Mouse (Mus musculus) lung, postnatal 0 days (tissue): ENCODE measurements around the gene Snip1. TPM values are rescaled to one million over a fixed set of nuclear protein-coding genes. Genes with fewer than 3 reads are reported as not detected.

Experiments used
- ATAC-seq: fragments of 200-750 bp; cut with Nextera tagmentation; 2 replicates; pipeline ENCODE4 v1.8.0; 2017; ENCODE audit warnings: moderate library complexity
- DNase-seq: peaks from one replicate; pipeline ENCODE4 v3.0.0-alpha.2; 2016; ENCODE audit warnings: low spot score
- H3K27ac ChIP-seq: fragments of 300-500 bp; sonication (generic); 2 replicates; pipeline ENCODE4 v1.5.1; 2014; ENCODE audit warnings: antibody characterized with exemption, mild to moderate bottlenecking, low read length, mixed read lengths
- H3K27me3 ChIP-seq: fragments of 300-500 bp; sonication (generic); replicated peaks from 2 replicates; pipeline ENCODE4 v1.6.1; 2014; ENCODE audit warnings: low read length, mixed read lengths; ENCODE audit not compliant: insufficient read depth
- H3K36me3 ChIP-seq: fragments of 300-500 bp; sonication (generic); 2 replicates; pipeline ENCODE4 v1.6.1; 2014; ENCODE audit warnings: low read length, mixed read lengths; ENCODE audit not compliant: insufficient read depth
- H3K4me1 ChIP-seq: fragments of 300-500 bp; sonication (generic); 2 replicates; pipeline ENCODE4 v1.6.1; 2014; ENCODE audit warnings: antibody characterized with exemption, low read depth, low read length, mixed read lengths; ENCODE audit not compliant: insufficient read depth
- H3K4me2 ChIP-seq: fragments of 300-500 bp; sonication (generic); replicated peaks from 2 replicates; pipeline ENCODE4 v1.6.1; 2014; ENCODE audit warnings: low read depth, mild to moderate bottlenecking, low read length, moderate library complexity, mixed read lengths
- H3K4me3 ChIP-seq: fragments of 300-500 bp; sonication (generic); 2 replicates; pipeline ENCODE4 v1.5.1; 2014; ENCODE audit warnings: low read depth, low read length
- H3K9ac ChIP-seq: fragments of 300-500 bp; sonication (generic); replicated peaks from 2 replicates; pipeline ENCODE4 v1.6.1; 2014; ENCODE audit warnings: low read depth, mild to moderate bottlenecking
- H3K9me3 ChIP-seq: fragments of 300-500 bp; sonication (generic); 2 replicates; pipeline ENCODE4 v1.6.1; 2016; ENCODE audit warnings: low read length, mixed read lengths
- CTCF ChIP-seq: IDR thresholded peaks from 2 replicates; pipeline ENCODE4 v1.5.1; 2016; ENCODE audit warnings: antibody characterized with exemption, mild to moderate bottlenecking
- EP300 ChIP-seq: IDR thresholded peaks from 2 replicates; pipeline ENCODE4 v1.6.1; 2016; ENCODE audit warnings: antibody characterized with exemption, mild to moderate bottlenecking, control low read depth
- WGBS: fragments of 180-500 bp; shearing (Covaris S2); extraction: QIAGEN DNeasy Blood & Tissue Kit; methylation state at CpG from one replicate; pipeline ENCODE4 v1.1.7; 2014; 5-methylcytosine and 5-hydroxymethylcytosine counted together
- polyA plus RNA-seq: library from polyadenylated mRNA; unstranded; fragments of >200 nt; fragmentation: Nextera tagmentation; extraction: Ambion mirVana; gene quantifications from 2 replicates; pipeline ENCODE4 v1.2.1, GENCODE M21; 2015

Gene Snip1
- polyA plus RNA-seq, 1 experiment from 2014 or later = 17.4 TPM

GRCm38 (mm10) chr4:125044454-125044853, 22.0 kb upstream of the Snip1 start:
- H3K27ac ChIP-seq = no peak overlapping the region
- H3K27me3 ChIP-seq = no peaks in the 10 kb centered on the region
- H3K9ac ChIP-seq = no peak overlapping the region
- WGBS = 83% methylated on average over 7 of the region's 7 CpGs
- DNase-seq = no peak
- peaks cover 53% of the 10 kb centered on the region for H3K36me3 ChIP-seq
- ATAC-seq = no peak
- H3K9me3 ChIP-seq = no peaks in the 10 kb centered on the region
- H3K4me1 ChIP-seq = no peaks in the 10 kb centered on the region
- TF ChIP-seq CTCF (no peak), EP300 (no peak)
- no peak overlapping the region for H3K4me2 ChIP-seq
- no peak overlapping the region for H3K4me3 ChIP-seq

GRCm38 (mm10) chr4:125055385-125055784, 11.1 kb upstream of the Snip1 start:
- TF ChIP-seq EP300 (no peak), CTCF (no peak)
- Histone ChIP-seq H3K27me3 (no peaks in the 10 kb centered on the region), H3K9me3 (no peaks in the 10 kb centered on the region), H3K9ac (no peak overlapping the region), H3K27ac (no peak overlapping the region), H3K4me2 (no peak overlapping the region), H3K4me1 (no peaks in the 10 kb centered on the region), H3K4me3 (no peak overlapping the region), H3K36me3 (peaks cover 23% of the 10 kb centered on the region)
- DNase-seq = no peak
- 82% methylated on average over 9 of the region's 9 CpGs for WGBS
- peak; percentile 22; the same call in 1 of the 2 replicates for ATAC-seq

DNA sequence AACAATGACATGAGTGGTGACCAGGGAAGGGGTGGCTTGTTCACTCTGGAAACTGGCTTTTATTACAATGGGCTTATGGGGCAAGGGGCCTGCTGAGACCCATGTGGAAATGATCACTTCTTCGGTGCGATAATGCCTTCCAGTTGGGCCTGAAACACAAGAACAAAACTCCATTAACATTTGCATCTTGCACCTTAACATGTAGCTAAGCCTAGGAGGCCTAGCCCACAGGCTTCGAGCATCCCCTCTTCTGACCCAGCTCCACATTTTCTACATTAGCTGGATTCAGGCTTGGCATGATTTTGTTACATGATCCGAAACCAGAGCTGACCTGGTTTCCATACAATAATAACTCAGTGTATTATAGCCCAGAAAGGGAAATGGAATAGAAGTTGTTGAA, 10.0 kb upstream of the Snip1 start:
- TF ChIP-seq CTCF = no peak
- no peak for TF ChIP-seq EP300
- no peak for DNase-seq
- no peaks in the 10 kb centered on the region for H3K27me3 ChIP-seq

GRCm38 (mm10) chr4:125057273-125057672, 9.2 kb upstream of the Snip1 start:
- TF ChIP-seq EP300 (no peak), CTCF (no peak)
- no peaks in the 10 kb centered on the region for H3K27me3 ChIP-seq
- H3K9ac ChIP-seq = no peak overlapping the region
- ATAC-seq = no peak
- H3K4me2 ChIP-seq = no peak overlapping the region
- no peak for DNase-seq
- H3K36me3 ChIP-seq = peaks cover 21% of the 10 kb centered on the region
- no peak overlapping the region for H3K27ac ChIP-seq
- no peaks in the 10 kb centered on the region for H3K4me1 ChIP-seq
- H3K9me3 ChIP-seq = no peaks in the 10 kb centered on the region
- WGBS = 38% methylated on average over 3 of the region's 3 CpGs
- H3K4me3 ChIP-seq = no peak overlapping the region

More for the DNA sequence above, 10.0 kb upstream of the Snip1 start:
- WGBS = 86% methylated on average over 4 of the region's 4 CpGs
- Histone ChIP-seq H3K9me3 (no peaks in the 10 kb centered on the region), H3K36me3 (peaks cover 23% of the 10 kb centered on the region), H3K4me1 (no peaks in the 10 kb centered on the region), H3K27ac (no peak overlapping the region), H3K4me3 (no peak overlapping the region), H3K4me2 (no peak overlapping the region), H3K9ac (no peak overlapping the region)
- ATAC-seq = no peak

DNA sequence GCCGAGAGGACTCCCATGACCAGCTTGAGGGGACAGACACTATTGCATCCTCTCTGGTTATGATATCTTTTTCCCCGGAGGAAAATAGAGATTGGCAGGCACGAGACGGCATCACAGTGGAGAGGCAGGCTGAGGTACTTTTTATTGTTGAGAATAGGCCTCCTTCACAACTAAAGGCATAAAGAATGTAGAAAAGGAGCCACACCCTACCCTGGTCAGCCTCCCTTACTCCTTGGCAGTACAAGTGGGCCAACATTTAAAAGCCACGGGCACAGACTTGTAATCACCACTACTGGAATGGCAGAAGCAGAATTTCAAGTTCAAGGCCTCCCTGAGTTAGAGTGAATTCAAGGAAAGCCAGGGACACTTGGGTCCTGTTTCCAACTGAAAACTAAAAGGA, 8.4 kb upstream of the Snip1 start:
- H3K4me2 ChIP-seq = no peak overlapping the region
- peak; percentile 61 for DNase-seq
- no peak overlapping the region for H3K9ac ChIP-seq
- TF ChIP-seq CTCF (no peak), EP300 (no peak)
- no peaks in the 10 kb centered on the region for H3K27me3 ChIP-seq
- H3K27ac ChIP-seq = no peak overlapping the region
- WGBS = 28% methylated on average over 5 of the region's 5 CpGs
- ATAC-seq = peak; percentile 59
- no peak overlapping the region for H3K4me3 ChIP-seq
- no peaks in the 10 kb centered on the region for H3K4me1 ChIP-seq
- peaks cover 18% of the 10 kb centered on the region for H3K36me3 ChIP-seq
- H3K9me3 ChIP-seq = no peaks in the 10 kb centered on the region

DNA sequence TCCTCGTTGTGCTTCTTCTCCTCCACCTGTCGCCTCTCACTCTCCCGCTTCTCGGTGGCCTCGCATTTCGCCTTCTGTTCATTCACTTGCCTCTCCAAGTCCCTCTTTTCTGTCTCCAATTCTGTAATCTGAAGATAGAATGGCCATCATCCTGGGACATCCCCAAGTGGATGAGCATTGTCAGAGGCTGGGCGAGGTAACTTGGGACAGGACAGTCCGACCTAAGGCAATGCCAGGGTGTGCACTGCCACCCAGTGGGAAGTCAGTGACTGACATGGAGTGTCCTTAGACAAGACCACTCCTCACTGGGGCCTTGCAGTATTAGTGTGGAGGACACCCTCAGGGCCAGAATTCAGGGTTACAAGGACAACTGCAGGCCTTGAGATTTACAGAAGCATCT, 7.4 kb upstream of the Snip1 start:
- peak; percentile 91 for TF ChIP-seq CTCF
- no peak for TF ChIP-seq EP300
- Histone ChIP-seq H3K4me3 (no peak overlapping the region), H3K4me2 (0 out of 2 replicates have a peak overlapping the region, but pooled peaks have one; percentile 15), H3K27me3 (no peaks in the 10 kb centered on the region), H3K36me3 (peaks cover 8% of the 10 kb centered on the region), H3K9me3 (no peaks in the 10 kb centered on the region), H3K4me1 (no peaks in the 10 kb centered on the region), H3K27ac (no peak overlapping the region), H3K9ac (no peak overlapping the region)
- DNase-seq (peak; percentile 79), ATAC-seq (peak; percentile 80)
- WGBS = 2% methylated on average over 8 of the region's 8 CpGs

- Histone ChIP-seq H3K27ac (no peak overlapping the region), H3K4me3 (no peak overlapping the region), H3K9me3 (no peaks in the 10 kb centered on the region), H3K9ac (no peak overlapping the region), H3K4me1 (peaks cover 8% of the 10 kb centered on the region; the same call in 1 of the 2 replicates), H3K4me2 (no peak overlapping the region), H3K36me3 (no peaks in the 10 kb centered on the region), H3K27me3 (no peaks in the 10 kb centered on the region)
- TF ChIP-seq CTCF (no peak), EP300 (no peak)
- ATAC-seq = no peak
- 67% methylated on average over 8 of the region's 8 CpGs for WGBS
- DNase-seq = no peak
Measured at GRCm38 (mm10) chr4:125063829-125064228, 2.6 kb upstream of the Snip1 start.
